Mouse (Mus musculus) liver, embryonic 11.5 days (tissue): ENCODE results near the gene Yipf2. TPM values are rescaled to one million over a fixed set of nuclear protein-coding genes. Genes with fewer than 3 reads are reported as not detected.

ENCODE experiments used
- ATAC-seq: fragments of 200-750 bp; cut with Nextera tagmentation; replicated peaks from 2 replicates; pipeline ENCODE4 v1.8.0; 2017; ENCODE audit warnings: moderate number of reproducible peaks, mild to moderate bottlenecking, moderate TSS enrichment, moderate library complexity; ENCODE audit not compliant: low FRiP score
- DNase-seq: peaks from one replicate; pipeline ENCODE4 v3.0.0-alpha.2; 2017; ENCODE audit warnings: low spot score
- H3K27ac ChIP-seq: fragments of 300-500 bp; sonication (generic); 2 replicates; pipeline ENCODE4 v1.5.1; 2014; ENCODE audit warnings: mild to moderate bottlenecking, low read depth, low read length, control low read depth
- H3K27me3 ChIP-seq: fragments of 300-500 bp; sonication (generic); replicated peaks from 2 replicates; pipeline ENCODE4 v1.6.1; 2014; ENCODE audit warnings: low read length, mixed read lengths; ENCODE audit not compliant: control insufficient read depth, insufficient read depth
- H3K36me3 ChIP-seq: fragments of 300-500 bp; sonication (generic); 2 replicates; pipeline ENCODE4 v1.6.1; 2014; ENCODE audit warnings: mild to moderate bottlenecking, low read length, moderate library complexity, mixed read lengths; ENCODE audit not compliant: control insufficient read depth, insufficient read depth
- H3K4me1 ChIP-seq: fragments of 300-500 bp; sonication (generic); replicated peaks from 2 replicates; pipeline ENCODE4 v1.6.1; 2014; ENCODE audit warnings: low read length, mixed read lengths; ENCODE audit not compliant: control insufficient read depth, insufficient read depth
- H3K4me2 ChIP-seq: fragments of 300-500 bp; sonication (generic); 2 replicates; pipeline ENCODE4 v1.6.1; 2014; ENCODE audit warnings: mild to moderate bottlenecking, control low read depth, moderate library complexity
- H3K4me3 ChIP-seq: fragments of 300-500 bp; sonication (generic); 2 replicates; pipeline ENCODE4 v1.5.1; 2014; ENCODE audit warnings: low read depth, low read length, control low read depth
- H3K9ac ChIP-seq: fragments of 300-500 bp; sonication (generic); 2 replicates; pipeline ENCODE4 v1.6.1; 2014; ENCODE audit warnings: low read depth, low read length, control low read depth
- H3K9me3 ChIP-seq: fragments of 300-500 bp; sonication (generic); 2 replicates; pipeline ENCODE4 v1.6.1; 2016; ENCODE audit warnings: low read length, inconsistent platforms, mixed read lengths; ENCODE audit not compliant: control insufficient read depth
- WGBS: fragments of 180-500 bp; shearing (Covaris S2); extraction: QIAGEN DNeasy Blood & Tissue Kit; methylation state at CpG from one replicate; pipeline ENCODE4 v1.1.7; 2014; 5-methylcytosine and 5-hydroxymethylcytosine counted together
- polyA plus RNA-seq: library from polyadenylated mRNA; unstranded; fragments of >200 nt; fragmentation: Nextera tagmentation; extraction: Ambion mirVana; gene quantifications from 2 replicates; pipeline ENCODE4 v1.2.1, GENCODE M21; 2014

The Yipf2 gene
- polyA plus RNA-seq, 1 experiment from 2014 or later = 16.5 TPM

DNA sequence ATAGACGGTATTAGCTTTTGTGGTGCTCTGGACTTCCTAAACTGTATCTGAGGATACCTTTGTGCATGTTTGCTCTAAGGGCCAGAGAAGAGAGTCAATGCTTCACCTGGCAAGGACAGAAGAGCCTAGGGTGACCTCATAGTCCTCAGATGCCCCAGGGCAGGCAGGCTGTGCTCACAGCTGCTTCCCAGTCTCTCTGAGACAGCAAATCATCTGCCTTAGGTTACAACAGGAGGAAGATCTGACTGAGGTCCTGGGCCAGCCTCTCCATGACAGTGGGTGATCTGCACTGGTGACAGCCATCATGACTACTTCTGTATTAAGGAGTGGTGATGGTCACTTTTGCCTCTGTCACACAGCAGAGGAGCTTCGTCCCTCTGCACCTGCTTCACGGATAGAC lies 33.5 kb downstream of the Yipf2 start:
- Histone ChIP-seq H3K36me3 (peaks cover 11% of the 10 kb centered on the region; the same call in 1 of the 2 replicates), H3K9me3 (no peaks in the 10 kb centered on the region), H3K27me3 (no peaks in the 10 kb centered on the region), H3K9ac (no peak overlapping the region), H3K4me3 (no peak overlapping the region), H3K27ac (peak overlapping the region; percentile 88; the same call in 1 of the 2 replicates), H3K4me2 (peak overlapping the region; percentile 57), H3K4me1 (peaks cover 35% of the 10 kb centered on the region)
- ATAC-seq (no peak), DNase-seq (no peak)
- 89% methylated on average over 3 of the region's 3 CpGs for WGBS

DNA sequence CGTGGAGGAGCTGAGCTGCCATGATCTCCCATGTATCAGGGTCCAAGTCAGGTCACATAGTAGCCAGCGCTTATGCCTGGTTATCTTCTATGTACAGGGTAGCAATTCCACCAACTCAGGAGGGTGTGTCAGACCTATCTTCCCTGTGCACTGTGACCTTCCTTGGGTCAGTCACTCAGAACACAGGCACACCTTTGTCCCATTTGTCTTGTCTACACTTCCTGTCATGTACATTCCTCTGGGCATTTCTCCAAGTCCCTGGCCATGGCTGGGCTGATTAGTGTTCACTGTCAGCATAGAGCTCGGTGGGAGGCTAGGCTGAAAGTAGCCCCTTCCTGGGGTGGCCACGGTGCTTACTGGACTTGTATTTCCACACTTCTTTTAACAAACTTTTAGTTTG lies 34.3 kb downstream of the Yipf2 start:
- ATAC-seq = peak; percentile 99
- DNase-seq = peak; percentile 43
- WGBS = 50% methylated on average over 4 of the region's 4 CpGs
- Histone ChIP-seq H3K4me2 (peak overlapping the region; percentile 57), H3K27ac (peak overlapping the region; percentile 88), H3K27me3 (no peaks in the 10 kb centered on the region), H3K36me3 (peaks cover 11% of the 10 kb centered on the region; the same call in 1 of the 2 replicates), H3K4me3 (0 out of 2 replicates have a peak overlapping the region, but pooled peaks have one; percentile 10), H3K9me3 (no peaks in the 10 kb centered on the region), H3K4me1 (peaks cover 34% of the 10 kb centered on the region), H3K9ac (0 out of 2 replicates have a peak overlapping the region, but pooled peaks have one; percentile 1)

DNA sequence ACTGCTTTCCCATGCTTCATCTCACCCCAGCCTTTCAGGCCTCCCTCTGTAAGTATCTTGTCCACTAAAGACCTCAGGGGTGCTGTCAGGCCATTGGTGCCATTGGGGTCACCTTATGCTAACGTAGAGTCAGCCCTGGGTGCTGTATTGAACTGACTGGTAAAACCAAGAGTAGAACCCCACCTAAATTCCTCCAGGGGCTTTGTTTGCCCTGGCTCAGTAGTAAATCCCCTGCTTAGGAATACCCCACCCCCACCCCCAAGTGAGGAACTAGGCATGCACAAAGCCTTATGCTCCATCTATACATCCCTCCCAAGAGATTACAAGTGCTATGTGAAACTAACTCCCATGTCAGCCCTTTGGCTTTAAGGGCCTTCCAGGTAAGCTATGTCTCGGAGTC lies 35.1 kb downstream of the Yipf2 start:
- peaks cover 11% of the 10 kb centered on the region; the same call in 1 of the 2 replicates for H3K36me3 ChIP-seq
- H3K27me3 ChIP-seq = no peaks in the 10 kb centered on the region
- no peaks in the 10 kb centered on the region for H3K9me3 ChIP-seq
- ATAC-seq (no peak), DNase-seq (no peak)
- 83% methylated on average over 2 of the region's 2 CpGs for WGBS
- H3K4me1 ChIP-seq = peaks cover 34% of the 10 kb centered on the region
- H3K27ac ChIP-seq = peak overlapping the region; percentile 88
- H3K4me3 ChIP-seq = no peak overlapping the region
- peak overlapping the region; percentile 57 for H3K4me2 ChIP-seq
- no peak overlapping the region for H3K9ac ChIP-seq

DNA sequence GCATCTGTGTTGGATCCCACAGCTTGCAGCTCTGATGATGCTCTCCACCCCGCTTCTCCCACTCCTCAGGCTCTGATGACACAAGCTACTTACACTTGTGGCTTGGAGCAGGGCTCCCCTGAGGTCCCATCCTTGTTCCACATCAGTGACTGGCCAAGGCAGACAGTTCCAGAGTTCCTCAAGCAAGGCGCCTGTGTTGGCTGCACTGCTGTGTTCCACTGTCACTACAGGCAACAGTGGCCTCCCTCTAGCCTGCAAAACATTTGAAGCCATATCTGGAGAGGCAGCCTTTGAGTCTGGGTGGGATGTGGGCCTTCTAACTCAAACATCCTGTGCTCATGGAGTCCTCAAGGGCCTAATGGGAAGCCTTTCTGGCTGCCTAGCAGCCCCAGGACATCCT lies 35.6 kb downstream of the Yipf2 start:
- no peaks in the 10 kb centered on the region for H3K27me3 ChIP-seq
- peaks cover 34% of the 10 kb centered on the region for H3K4me1 ChIP-seq
- no peak overlapping the region for H3K4me2 ChIP-seq
- H3K27ac ChIP-seq = peak overlapping the region; percentile 88
- 89% methylated on average over 2 of the region's 2 CpGs for WGBS
- peaks cover 11% of the 10 kb centered on the region; the same call in 1 of the 2 replicates for H3K36me3 ChIP-seq
- no peaks in the 10 kb centered on the region for H3K9me3 ChIP-seq
- DNase-seq (no peak), ATAC-seq (no peak)
- no peak overlapping the region for H3K4me3 ChIP-seq
- peak overlapping the region; percentile 30; the same call in 1 of the 2 replicates for H3K9ac ChIP-seq

DNA sequence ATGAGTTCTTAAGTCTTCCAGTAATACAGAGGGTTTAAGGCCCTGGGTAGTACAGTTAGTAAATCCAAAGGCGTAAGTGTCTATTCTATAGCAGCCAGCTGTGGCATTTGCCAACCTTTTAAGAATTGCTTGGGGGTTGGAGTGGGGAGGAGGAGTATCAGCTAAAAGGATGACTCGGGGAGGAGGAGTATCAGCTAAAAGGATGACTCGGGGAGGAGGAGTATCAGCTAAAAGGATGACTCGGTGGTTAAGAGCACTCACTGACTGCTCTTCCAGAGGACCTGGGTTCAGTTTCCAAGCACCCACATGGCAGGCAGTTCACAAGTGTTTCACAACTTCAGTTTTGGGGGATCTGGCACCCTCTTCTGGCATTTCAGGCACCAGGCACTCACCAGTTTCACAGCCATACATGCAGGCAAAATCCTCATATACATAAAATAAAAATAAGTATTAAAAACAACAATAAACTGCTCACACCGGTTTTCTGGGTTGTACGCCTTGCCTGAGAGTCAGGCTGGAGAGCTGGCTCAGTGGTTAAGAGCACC lies 37.4 kb downstream of the Yipf2 start:
- H3K9me3 ChIP-seq = no peaks in the 10 kb centered on the region
- DNase-seq (no peak), ATAC-seq (no peak)
- no peak overlapping the region for H3K9ac ChIP-seq
- WGBS = 79% methylated on average over 6 of the region's 6 CpGs
- H3K4me3 ChIP-seq = no peak overlapping the region
- peaks cover 34% of the 10 kb centered on the region for H3K4me1 ChIP-seq
- no peak overlapping the region; the same call in 1 of the 2 replicates for H3K27ac ChIP-seq
- peaks cover 15% of the 10 kb centered on the region for H3K36me3 ChIP-seq
- no peak overlapping the region for H3K4me2 ChIP-seq
- H3K27me3 ChIP-seq = no peaks in the 10 kb centered on the region

DNA sequence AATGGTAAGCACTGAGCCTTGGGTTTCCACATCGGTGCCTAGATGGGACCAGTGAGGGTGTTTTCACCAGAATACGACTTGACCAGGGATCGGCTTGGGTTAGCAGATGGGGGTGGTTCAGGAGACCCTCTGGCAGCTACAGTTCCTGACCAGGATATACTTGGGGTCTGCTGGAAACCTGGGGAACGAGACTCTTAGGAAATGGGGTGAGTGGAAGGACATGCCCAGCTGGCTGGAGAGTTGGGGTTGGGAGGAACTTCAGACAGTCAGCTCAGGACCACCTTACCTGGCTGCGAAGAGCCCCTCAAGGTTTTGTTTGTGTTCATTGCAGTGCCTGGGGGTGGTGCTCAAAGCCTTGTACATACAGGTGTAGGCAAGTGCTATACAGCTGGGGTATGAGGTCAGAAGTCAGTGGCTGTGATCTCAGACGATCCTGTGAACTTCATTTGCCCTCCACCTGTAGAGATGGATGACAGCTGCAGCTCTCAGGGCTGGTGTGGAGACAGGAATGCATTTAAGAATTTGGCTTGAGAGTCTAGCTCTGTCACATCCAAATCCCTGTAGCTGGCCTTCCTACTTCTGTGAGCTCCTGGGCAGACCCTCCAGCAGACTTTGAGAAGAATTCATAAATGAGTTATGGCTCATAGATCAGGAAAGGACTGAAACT lies 38.9 kb downstream of the Yipf2 start:
- Histone ChIP-seq H3K9ac (no peak overlapping the region), H3K9me3 (no peaks in the 10 kb centered on the region), H3K27ac (no peak overlapping the region), H3K4me1 (peaks cover 28% of the 10 kb centered on the region), H3K4me2 (no peak overlapping the region), H3K4me3 (no peak overlapping the region), H3K36me3 (peaks cover 15% of the 10 kb centered on the region), H3K27me3 (no peaks in the 10 kb centered on the region)
- DNase-seq (no peak), ATAC-seq (no peak)
- WGBS = 85% methylated on average over 6 of the region's 6 CpGs

DNA sequence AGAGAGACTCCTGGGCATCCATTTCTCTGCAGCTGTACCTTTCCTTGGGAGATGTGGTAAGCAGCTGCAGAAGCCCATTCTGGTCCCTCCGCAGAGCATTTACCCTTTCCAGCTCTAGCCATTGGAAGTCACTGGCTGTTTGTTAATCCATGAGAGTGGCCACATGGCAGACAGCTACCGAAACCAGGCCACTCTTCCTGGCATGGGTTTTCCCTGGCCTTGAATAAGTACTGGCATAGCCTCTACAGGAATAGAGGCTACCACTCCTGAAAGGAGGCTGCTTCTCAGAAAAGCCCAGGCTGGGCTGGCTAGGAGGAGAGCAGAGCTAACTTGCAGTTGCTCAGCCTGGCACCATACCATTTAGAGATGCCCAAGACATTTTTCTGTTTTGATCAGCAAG lies 41.6 kb downstream of the Yipf2 start:
- no peaks in the 10 kb centered on the region for H3K9me3 ChIP-seq
- H3K27me3 ChIP-seq = no peaks in the 10 kb centered on the region
- no peak overlapping the region for H3K27ac ChIP-seq
- 94% methylated on average over 2 of the region's 2 CpGs for WGBS
- H3K4me1 ChIP-seq = peaks cover 13% of the 10 kb centered on the region
- DNase-seq = no peak
- no peak overlapping the region for H3K9ac ChIP-seq
- no peak overlapping the region for H3K4me2 ChIP-seq
- H3K4me3 ChIP-seq = no peak overlapping the region
- ATAC-seq = no peak
- peaks cover 13% of the 10 kb centered on the region for H3K36me3 ChIP-seq

DNA sequence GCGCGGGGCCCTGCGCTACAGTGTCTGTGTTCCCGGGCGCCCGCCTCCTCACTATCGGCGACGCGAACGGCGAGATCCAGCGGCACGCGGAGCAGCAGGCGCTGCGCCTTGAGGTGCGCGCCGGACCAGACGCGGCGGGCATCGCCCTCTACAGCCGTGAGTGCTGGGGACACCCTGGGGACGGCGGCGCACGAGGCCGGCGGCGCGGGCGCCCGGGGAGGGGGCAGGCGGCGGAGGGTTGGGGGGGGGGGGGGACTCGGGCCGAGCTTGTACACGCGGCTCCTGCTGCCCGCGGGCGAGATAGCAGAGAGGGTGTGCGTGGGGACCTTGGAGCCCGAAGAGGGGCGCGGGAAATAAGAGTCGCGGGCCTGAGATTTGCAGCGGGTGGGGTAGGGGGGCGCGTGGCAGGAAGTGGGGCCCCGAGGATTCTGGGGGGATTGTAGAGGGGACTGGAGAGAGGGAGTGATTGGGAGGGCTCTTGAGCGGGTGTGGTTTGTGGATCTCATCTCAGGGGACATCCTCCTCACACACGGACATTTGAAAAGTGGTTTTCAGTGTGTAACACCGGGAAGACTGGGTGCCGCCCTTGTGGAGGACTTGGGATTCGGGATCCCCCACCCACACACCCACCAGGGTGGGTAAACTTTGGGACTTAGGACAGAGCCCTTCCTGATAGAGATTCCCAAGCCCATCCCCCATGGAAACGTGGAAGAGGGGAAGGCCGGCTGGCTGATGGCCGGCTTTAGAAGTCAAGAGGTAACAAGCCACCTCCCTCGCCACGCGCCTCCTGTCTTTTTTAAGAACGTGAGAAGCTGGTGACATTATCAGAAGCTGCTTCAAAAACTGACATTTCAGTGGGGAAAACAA lies 45.3 kb downstream of the Yipf2 start:
- Histone ChIP-seq H3K4me1 (peaks cover 11% of the 10 kb centered on the region), H3K27ac (peak overlapping the region; percentile 98), H3K36me3 (peaks cover 7% of the 10 kb centered on the region), H3K4me2 (peak overlapping the region; percentile 71), H3K9me3 (no peaks in the 10 kb centered on the region), H3K27me3 (no peaks in the 10 kb centered on the region), H3K4me3 (peak overlapping the region; percentile 88), H3K9ac (peak overlapping the region; percentile 97)
- DNase-seq (peak; percentile 66), ATAC-seq (peak; percentile 17)
- WGBS = under 1% methylated on average over 65 of the region's 66 CpGs
